Mouse (Mus musculus) brain, embryonic 14.5 days (tissue): Measurements from ENCODE around the gene Wdr59. TPM values are rescaled to one million over a fixed set of nuclear protein-coding genes. Genes with fewer than 3 reads are reported as not detected.

ENCODE experiments used
- DNase-seq: peaks from one replicate; pipeline ENCODE4 v3.0.0-alpha.2; 2011; ENCODE audit warnings: low read depth
- CTCF ChIP-seq: fragments of 200-500 bp; IDR thresholded peaks from 2 replicates; pipeline ENCODE4 v1.5.1; 2012; ENCODE audit warnings: inconsistent platforms, mild to moderate bottlenecking, moderate library complexity, borderline replicate concordance; ENCODE audit not compliant: insufficient read depth, insufficient read length; ENCODE audit errors: extremely low read depth
- POLR2A ChIP-seq: fragments of 200-500 bp; IDR thresholded peaks from 2 replicates; pipeline ENCODE4 v1.6.1; 2012; ENCODE audit warnings: mild to moderate bottlenecking, inconsistent platforms, borderline replicate concordance; ENCODE audit not compliant: poor library complexity, insufficient read depth, insufficient read length, severe bottlenecking; ENCODE audit errors: extremely low read depth
- polyA plus RNA-seq: library from polyadenylated mRNA; depleted of rRNA; stranded (reverse); fragments of >200 nt; gene quantifications from 2 replicates; pipeline ENCODE4 v1.2.3, GENCODE M21; 2012; rRNA removed

Gene Wdr59
- 14.2 and 16.0 TPM in 2 replicates for polyA plus RNA-seq

DNA sequence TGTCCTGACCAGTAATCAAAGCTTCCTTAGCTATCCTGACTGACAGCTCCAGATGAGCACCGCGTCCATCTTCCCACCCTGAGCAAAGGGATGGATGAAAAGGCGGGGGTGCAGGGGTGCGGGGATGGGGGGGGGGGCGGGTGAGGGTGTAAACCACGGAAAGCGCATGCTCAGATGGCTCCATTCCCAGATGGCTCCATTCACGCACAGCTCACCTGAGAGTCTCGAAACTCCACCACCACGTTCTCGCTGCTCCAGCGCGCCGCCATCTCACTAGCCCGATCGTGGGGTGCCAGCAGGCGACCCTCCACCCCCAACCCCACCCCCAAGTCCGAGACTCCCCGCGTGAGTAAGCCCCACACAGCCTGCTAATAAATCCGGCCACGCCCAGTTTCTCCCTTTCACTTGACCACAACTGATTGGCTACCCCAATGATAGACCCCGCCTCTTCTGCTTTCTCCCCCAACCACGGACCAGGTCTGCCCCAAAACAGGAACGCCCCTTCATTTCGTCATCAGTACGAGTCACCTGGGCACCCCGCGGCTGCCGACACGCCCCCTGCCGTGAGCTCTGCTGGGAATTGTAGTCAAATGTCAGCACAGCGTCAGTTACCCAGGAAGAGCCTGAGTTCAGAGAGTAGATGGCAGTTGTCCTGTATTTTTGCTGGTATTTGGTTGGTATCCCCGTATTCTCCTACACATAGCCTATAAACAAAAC, at the start of gene Wdr59:
Gene Wdr59 (minus strand): TSS at position 380 of the 717 bp plus-strand sequence.
- peak; percentile 99 for DNase-seq
- TF ChIP-seq POLR2A (no peak), CTCF (no peak)

DNA sequence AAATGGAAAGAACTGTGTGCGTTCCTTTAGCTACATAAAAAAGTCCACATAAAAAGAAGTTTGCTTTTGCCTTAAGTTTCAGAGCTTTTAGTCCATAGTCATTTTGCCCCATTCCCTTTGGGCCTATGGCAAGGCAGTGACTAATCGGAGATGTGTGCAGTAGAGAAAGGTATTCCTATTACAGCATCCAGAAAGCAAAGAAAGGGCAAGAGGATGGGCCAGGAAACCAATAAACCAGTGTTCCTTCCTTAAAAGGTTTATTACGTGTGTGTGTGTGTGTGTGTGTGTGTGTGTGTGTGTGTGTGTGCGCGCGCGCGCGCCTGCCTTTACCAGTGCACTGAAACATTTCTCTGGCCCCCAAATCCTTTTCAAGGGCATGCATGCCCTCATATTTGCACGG, 49.8 kb upstream of the Wdr59 start:
- DNase-seq: no peak

DNA sequence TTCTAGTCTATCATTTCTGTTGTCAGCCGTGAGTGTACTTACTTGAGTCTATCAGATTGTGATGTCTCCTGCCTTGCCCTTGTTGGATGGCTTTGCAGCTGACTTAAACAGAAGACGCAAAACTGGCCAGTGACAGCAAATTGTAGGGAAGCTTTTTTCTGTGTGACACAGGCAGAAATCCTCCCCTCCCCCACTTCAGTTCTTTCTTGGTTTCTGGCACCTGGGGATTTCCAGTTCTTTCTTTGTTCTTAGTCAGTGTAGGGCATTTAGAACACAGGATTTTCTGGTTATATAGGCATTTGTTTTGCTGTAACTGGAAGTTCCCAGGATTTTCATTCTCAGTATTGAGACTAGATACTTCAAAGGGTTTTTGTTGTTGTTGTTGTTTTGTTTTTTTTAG, 48.5 kb upstream of the Wdr59 start:
- TF ChIP-seq CTCF: no peak
- TF ChIP-seq POLR2A: no peak
- peak; percentile 33 for DNase-seq

More for the DNA sequence above, 49.8 kb upstream of the Wdr59 start:
- no peak for TF ChIP-seq CTCF
- no peak for TF ChIP-seq POLR2A

- TF ChIP-seq POLR2A: no peak
- no peak for TF ChIP-seq CTCF
- DNase-seq: no peak
Observed at GRCm38 (mm10) chr8:111569926-111570325, 48.0 kb upstream of the Wdr59 start.

- DNase-seq: no peak
- no peak for TF ChIP-seq CTCF
Observed at GRCm38 (mm10) chr8:111568029-111568428, 46.1 kb upstream of the Wdr59 start.

DNA sequence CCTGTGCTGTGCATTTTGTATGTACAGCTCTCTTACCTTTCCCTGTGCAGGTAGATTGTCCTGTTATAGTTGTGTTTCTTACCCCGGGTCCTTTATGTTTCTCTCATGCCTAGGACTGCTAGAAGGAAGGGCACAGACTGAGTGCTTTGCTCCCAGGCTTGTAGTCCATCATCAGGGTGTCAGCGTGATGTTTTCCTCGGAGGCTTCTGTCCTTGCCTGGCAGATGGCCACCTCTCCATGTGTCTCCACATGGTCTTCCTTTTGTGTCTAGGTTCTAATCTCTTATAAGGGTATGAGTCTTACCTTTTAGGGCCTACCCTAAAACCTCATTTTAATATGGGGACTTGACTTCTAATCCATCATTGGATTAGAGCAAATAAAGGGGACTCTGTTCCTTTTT, 45.7 kb upstream of the Wdr59 start:
- no peak for TF ChIP-seq CTCF
- TF ChIP-seq POLR2A: no peak
- no peak for DNase-seq

DNA sequence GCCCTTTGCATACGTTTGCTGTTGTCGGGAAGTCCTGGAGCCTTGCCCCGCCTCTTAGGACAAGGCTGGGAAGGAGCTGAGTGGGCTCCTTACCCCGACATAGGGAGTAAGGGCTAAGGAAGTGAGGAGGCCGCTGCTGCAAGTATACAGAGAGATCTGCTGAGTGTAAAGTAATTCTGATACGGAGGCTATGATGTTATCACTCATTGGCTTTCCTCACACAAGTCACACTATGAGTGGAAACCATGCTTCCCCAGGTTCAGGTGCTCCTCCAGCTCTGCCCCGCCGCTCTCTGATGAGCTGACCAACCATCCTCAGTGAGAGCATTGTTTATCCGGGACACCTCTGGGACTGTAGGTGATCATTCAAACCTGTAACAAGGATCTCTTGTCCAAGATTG, 44.4 kb upstream of the Wdr59 start:
- no peak for DNase-seq
- TF ChIP-seq CTCF: no peak
- TF ChIP-seq POLR2A: no peak

GRCm38 (mm10) chr8:111565784-111566191, 43.9 kb upstream of the Wdr59 start:
- TF ChIP-seq CTCF: no peak
- TF ChIP-seq POLR2A: no peak
- DNase-seq: no peak

DNA sequence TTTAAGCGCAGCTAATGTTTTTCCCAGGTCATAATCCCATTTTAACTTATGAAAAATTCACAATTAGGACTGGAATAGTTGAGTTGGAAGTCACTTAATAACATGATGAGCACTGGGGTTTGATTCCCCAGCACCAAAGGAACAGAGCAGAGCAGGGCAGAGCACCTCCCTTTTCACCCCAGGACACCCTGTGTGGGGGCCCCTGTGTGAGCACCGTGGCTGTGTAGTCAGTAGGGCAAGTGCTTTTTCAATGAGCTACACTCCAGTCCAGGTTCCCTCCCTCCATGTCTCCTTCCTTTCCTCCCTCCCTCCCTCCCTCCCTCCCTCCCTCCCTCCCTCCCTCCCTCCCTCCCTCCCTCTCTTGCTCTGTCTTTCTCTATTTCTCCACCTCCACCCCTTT, 42.2 kb upstream of the Wdr59 start:
- DNase-seq: no peak
- TF ChIP-seq POLR2A (no peak), CTCF (no peak)

DNA sequence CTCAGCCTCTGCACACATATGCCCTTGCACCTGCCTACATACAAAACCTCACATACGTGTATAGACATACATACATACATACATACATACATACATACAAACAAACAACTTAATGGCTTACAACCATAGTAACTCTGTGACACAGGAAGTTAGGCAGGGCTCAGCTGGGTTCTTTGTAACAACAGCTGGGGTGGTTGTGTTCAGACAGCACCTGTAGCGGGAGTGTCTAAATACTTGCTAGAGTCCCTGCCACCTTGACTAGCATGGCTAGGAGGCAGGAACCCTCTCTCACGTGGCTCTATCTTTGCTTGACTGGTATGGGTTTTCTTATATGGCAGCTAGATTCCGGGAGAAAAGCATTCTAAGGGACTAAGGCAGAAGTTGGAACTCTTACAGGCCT, 41.8 kb upstream of the Wdr59 start:
- no peak for DNase-seq
- TF ChIP-seq POLR2A (no peak), CTCF (no peak)

DNA sequence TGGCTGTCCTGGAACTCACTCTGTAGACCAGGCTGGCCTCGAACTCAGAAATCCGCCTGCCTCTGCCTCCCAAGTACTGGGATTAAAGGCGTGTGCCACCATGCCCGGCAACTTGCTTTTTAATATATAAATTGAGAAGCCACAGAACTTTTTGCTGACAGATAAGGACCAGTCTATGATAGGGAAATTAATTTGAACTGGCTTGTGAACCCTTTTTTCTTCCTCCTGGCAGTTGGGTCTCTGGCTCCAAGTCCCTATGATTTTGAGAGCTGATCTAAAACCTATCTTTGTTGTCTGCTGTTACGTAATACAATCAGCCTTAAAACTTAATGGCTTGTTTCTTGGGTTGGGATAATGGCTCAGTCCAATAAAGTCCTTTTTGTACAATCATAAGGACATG, 41.2 kb upstream of the Wdr59 start:
- no peak for DNase-seq
- no peak for TF ChIP-seq CTCF
- TF ChIP-seq POLR2A: no peak

DNA sequence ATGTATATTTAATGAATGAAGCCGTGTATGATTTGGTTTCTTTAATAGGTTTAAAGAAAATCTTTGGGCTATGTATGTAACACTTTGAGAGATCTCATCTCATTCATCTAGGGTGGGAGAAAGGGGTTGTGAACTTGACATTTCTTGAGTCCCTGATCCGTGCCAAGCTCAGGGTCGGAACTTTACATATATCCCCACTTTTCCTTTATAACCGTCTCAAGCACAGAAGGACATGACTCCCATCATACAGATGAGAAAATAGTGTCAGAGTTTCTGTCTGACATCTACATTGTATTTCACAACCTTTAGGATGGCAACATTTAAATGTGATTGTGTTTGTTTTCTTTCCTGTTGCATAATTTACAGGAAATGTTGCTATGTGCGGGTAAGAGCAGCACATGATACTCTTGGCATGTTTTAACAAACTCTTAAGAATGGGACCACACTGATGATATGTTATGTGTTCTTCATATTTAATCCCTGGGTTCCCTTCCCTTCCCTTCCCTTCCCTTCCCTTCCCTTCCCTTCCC, 40.4 kb upstream of the Wdr59 start:
- DNase-seq: no peak
- TF ChIP-seq POLR2A: no peak
- TF ChIP-seq CTCF: no peak
